Mouse (Mus musculus): ENCODE data around the gene Vgll4. TPM values are rescaled to one million over a fixed set of nuclear protein-coding genes. Genes with fewer than 3 reads are reported as not detected.

Gene Vgll4
- total RNA-seq, 2 experiments from 2014 or later = 16.7 to 25.6 TPM

- no peak overlapping the region for H3K4me3 ChIP-seq
- DNase-seq = no peak
- intact Hi-C loops (cut with DNase I) = no loop called here
- H3K27ac ChIP-seq = peak overlapping the region; percentile 80
- TF ChIP-seq CTCF (IDR thresholded peaks at IDR 0.05) = no peak
These were observed 89.0 kb downstream of the Vgll4 start for GRCm38 (mm10) chr6:114880798-114881197.

- DNase-seq = peak; percentile 42
- Histone ChIP-seq H3K4me3 (no peak overlapping the region), H3K27ac (peak overlapping the region; percentile 44)
- intact Hi-C loops (cut with DNase I) = no loop called here
- TF ChIP-seq CTCF (IDR thresholded peaks at IDR 0.05) = no peak
These were observed 90.8 kb downstream of the Vgll4 start for GRCm38 (mm10) chr6:114878841-114879520.

- intact Hi-C loops (cut with DNase I) = no loop called here
- DNase-seq = no peak
- Histone ChIP-seq H3K4me3 (no peak overlapping the region), H3K27ac (peak overlapping the region; percentile 91)
- no peak for TF ChIP-seq CTCF (IDR thresholded peaks at IDR 0.05)
These were observed 93.2 kb downstream of the Vgll4 start for GRCm38 (mm10) chr6:114876546-114876945.

GRCm38 (mm10) chr6:114876033-114876432 is 93.8 kb downstream of the Vgll4 start:
- intact Hi-C loops (cut with DNase I) = no loop called here
- no peak for DNase-seq
- Histone ChIP-seq H3K27ac (peak overlapping the region; percentile 91), H3K4me3 (peak overlapping the region; percentile 74)
- TF ChIP-seq CTCF (IDR thresholded peaks at IDR 0.05) = no peak

- H3K4me3 ChIP-seq = peak overlapping the region; percentile 74
- peak overlapping the region; percentile 91 for H3K27ac ChIP-seq
- TF ChIP-seq CTCF (IDR thresholded peaks at IDR 0.05) = no peak
- DNase-seq = peak; percentile 95
- intact Hi-C loops (cut with DNase I) = loop anchor here (2.0 kb wide), 1 partner anchor 46 kb away; no protein-coding TSS in a partner anchor
These were observed 94.7 kb downstream of the Vgll4 start for GRCm38 (mm10) chr6:114875018-114875558.

GRCm38 (mm10) chr6:114874138-114874928 is 95.5 kb downstream of the Vgll4 start:
- TF ChIP-seq CTCF (IDR thresholded peaks at IDR 0.05) = no peak
- peak; percentile 74 for DNase-seq
- Histone ChIP-seq H3K4me3 (peak overlapping the region; percentile 74), H3K27ac (peak overlapping the region; percentile 91)
- intact Hi-C loops (cut with DNase I) = loop anchor here (2.0 kb wide), 1 partner anchor 46 kb away; no protein-coding TSS in a partner anchor

- peak; percentile 60 for DNase-seq
- Histone ChIP-seq H3K4me3 (peak overlapping the region; percentile 74), H3K27ac (peak overlapping the region; percentile 91)
- intact Hi-C loops (cut with DNase I) = loop anchor here (2.0 kb wide), 1 partner anchor 47 kb away; no protein-coding TSS in a partner anchor
- no peak for TF ChIP-seq CTCF (IDR thresholded peaks at IDR 0.05)
These were observed 96.0 kb downstream of the Vgll4 start for GRCm38 (mm10) chr6:114873808-114874137.

GRCm38 (mm10) chr6:114871010-114871660 is 98.7 kb downstream of the Vgll4 start:
- intact Hi-C loops (cut with DNase I) = no loop called here
- DNase-seq = no peak
- H3K27ac ChIP-seq = peak overlapping the region; percentile 74; the same call in 1 of the 2 replicates
- no peak; the same call in 1 of the 2 replicates for TF ChIP-seq CTCF (IDR thresholded peaks at IDR 0.05)
- H3K4me3 ChIP-seq = no peak overlapping the region

GRCm38 (mm10) chr6:114869501-114870076 is 100.2 kb downstream of the Vgll4 start:
- TF ChIP-seq CTCF (IDR thresholded peaks at IDR 0.05) = no peak
- no peak for DNase-seq
- no peak overlapping the region for H3K4me3 ChIP-seq
- intact Hi-C loops (cut with DNase I) = no loop called here
- peak overlapping the region; percentile 74 for H3K27ac ChIP-seq

GRCm38 (mm10) chr6:114868656-114869055 is 101.1 kb downstream of the Vgll4 start:
- H3K27ac ChIP-seq = peak overlapping the region; percentile 74
- intact Hi-C loops (cut with DNase I) = no loop called here
- H3K4me3 ChIP-seq = no peak overlapping the region
- no peak for TF ChIP-seq CTCF (IDR thresholded peaks at IDR 0.05)
- no peak for DNase-seq

GRCm38 (mm10) chr6:114866619-114867018 is 103.2 kb downstream of the Vgll4 start:
- no peak overlapping the region for H3K4me3 ChIP-seq
- no peak for DNase-seq
- intact Hi-C loops (cut with DNase I) = no loop called here
- H3K27ac ChIP-seq = peak overlapping the region; percentile 74
- no peak for TF ChIP-seq CTCF (IDR thresholded peaks at IDR 0.05)

- intact Hi-C loops (cut with DNase I) = no loop called here
- no peak for TF ChIP-seq CTCF (IDR thresholded peaks at IDR 0.05)
- H3K4me3 ChIP-seq = no peak overlapping the region
- no peak for DNase-seq
- peak overlapping the region; percentile 74 for H3K27ac ChIP-seq
These were observed 103.7 kb downstream of the Vgll4 start for GRCm38 (mm10) chr6:114866078-114866477.

All from gastrocnemius, adult 2 months (tissue).